20 mouse cellular contexts compared by ENCODE assay signal in genomic region chr2:117010001-117010400, GRCm38 (mm10).
DNase-seq lines count a peak whose midpoint lies in the region; ATAC-seq and TF ChIP-seq lines count a peak whose summit lies in the region.
"Had no signal": no experiment of that assay in that cellular context is flagged by ENCODE, and none has a peak within 500 bp of the region (broad histone marks: within the 10 kb centered on the region; RNA-seq: fewer than 3 reads in every experiment).

No protein-coding gene starts in this region.

- H3K79me2 ChIP-seq in myocyte (ENCODE audit: control insufficient read depth, insufficient read depth): no peaks in the 10 kb centered on the region

- no peaks in the 10 kb centered on the region for H3K36me3 ChIP-seq in myocyte (ENCODE audit: control insufficient read depth, insufficient read depth)
- H3K36me3 ChIP-seq: embryonic facial prominence, embryonic 12.5 days; limb, embryonic 12.5 days; neural tube, embryonic 13.5 days had no signal

- TF ChIP-seq POLR2A in myocyte (IDR thresholded peaks at IDR 0.05; ENCODE audit: insufficient read length, low read depth): no peak

- peak overlapping the region; percentile 62 for H3K4me2 ChIP-seq in myocyte (ENCODE audit: low read depth)
- H3K4me2 ChIP-seq: embryonic facial prominence, embryonic 12.5 days; limb, embryonic 12.5 days; neural tube, embryonic 13.5 days had no signal

- no peak overlapping the region for H3K4me3 ChIP-seq in myocyte
- H3K4me3 ChIP-seq: embryonic facial prominence, embryonic 12.5 days; limb, embryonic 12.5 days; neural tube, embryonic 13.5 days had no signal

- intact Hi-C loops in heart, postnatal 25 days (cut with DNase I): no loop called here

- peak; percentile 68 for DNase-seq in heart, adult 11 months
- no peak for DNase-seq in heart, postnatal 25 days (ENCODE audit: low spot score)
- DNase-seq in 3T3-L1 (ENCODE audit: low read depth, low spot score) (peak; percentile 57), adipocyte (ENCODE audit: low spot score) (peak; percentile 41)
- no peak for DNase-seq in ovary, adult 18-20 months (ENCODE audit: low spot score)
- DNase-seq: cerebellum, adult 11-12 months; cerebellum, postnatal 36 days; gastrocnemius, postnatal 14 days; heart, postnatal 10 days; kidney, adult 2 months; kidney, postnatal 36 days had no signal

- no peaks in the 10 kb centered on the region for H3K27me3 ChIP-seq in myocyte (ENCODE audit: control insufficient read depth, insufficient read depth, insufficient read length)
- H3K27me3 ChIP-seq: CH12.LX; embryonic facial prominence, embryonic 12.5 days; limb, embryonic 12.5 days; neural tube, embryonic 13.5 days had no signal

- no peak overlapping the region for H3ac ChIP-seq in myocyte (ENCODE audit: control insufficient read depth, insufficient read length)

- no peak for ATAC-seq in inflammation-experienced regulatory T-cells, adult 6 months
- ATAC-seq: activated CD4-positive, CD25-positive, alpha-beta regulatory T cell, adult 4 months; hindbrain, embryonic 16.5 days; lung, postnatal 0 days had no signal

TF ChIP-seq in myocyte, 11 proteins besides CTCF, POLR2A, EP300 and RAD21:
- TF ChIP-seq TCF3 (IDR thresholded peaks at IDR 0.05; ENCODE audit: insufficient read length, low read depth): no peak
- no peak for TF ChIP-seq MYOG (IDR thresholded peaks at IDR 0.05; ENCODE audit: control insufficient read depth in 1 of 3, insufficient read depth in 1 of 3, insufficient read length in 2 of 3, low read depth in 2 of 3)
- no peak for TF ChIP-seq E2F4 (IDR thresholded peaks at IDR 0.05; ENCODE audit: insufficient read depth)
- no peak for TF ChIP-seq MAX (IDR thresholded peaks at IDR 0.05; ENCODE audit: low read depth)
- no peak for TF ChIP-seq MYOD1 (IDR thresholded peaks at IDR 0.05; ENCODE audit: control insufficient read depth in 1 of 3, insufficient read length in 2 of 3, low read depth in 2 of 3)
- TF ChIP-seq CEBPB (IDR thresholded peaks at IDR 0.05; ENCODE audit: insufficient read depth, poor library complexity, severe bottlenecking): peak; percentile 18; the same call in 1 of the 2 replicates
- TF ChIP-seq POLR2AphosphoS2 (IDR thresholded peaks at IDR 0.05; ENCODE audit: insufficient read length, low read depth): no peak

Comparison
In these comparisons a context has a peak if more than half of its experiments do, and no peak if none do; other contexts are left out.
1. DNase-seq: peak in heart, adult 11 months (single experiment), 3T3-L1 (single experiment) and adipocyte (single experiment); none in heart, postnatal 25 days (single experiment) and ovary, adult 18-20 months (single experiment).